Mouse (Mus musculus) lung, postnatal 4 days (tissue): Measurements from ENCODE around the gene Kif28.
"Not testable (repeated sequence)": the region's sequence is repeated elsewhere in the genome, so short reads cannot be mapped to it uniquely, and the experiment has no call there.

Experiments used
- DNase-seq, 2 experiments: peaks; one replicate each; pipeline ENCODE4 v3.0.0; 2021

Kif28 gene

GRCm38 (mm10) chr1:179689479-179689878 is 55.6 kb downstream of the Kif28 start:
- no peak for DNase-seq

DNA sequence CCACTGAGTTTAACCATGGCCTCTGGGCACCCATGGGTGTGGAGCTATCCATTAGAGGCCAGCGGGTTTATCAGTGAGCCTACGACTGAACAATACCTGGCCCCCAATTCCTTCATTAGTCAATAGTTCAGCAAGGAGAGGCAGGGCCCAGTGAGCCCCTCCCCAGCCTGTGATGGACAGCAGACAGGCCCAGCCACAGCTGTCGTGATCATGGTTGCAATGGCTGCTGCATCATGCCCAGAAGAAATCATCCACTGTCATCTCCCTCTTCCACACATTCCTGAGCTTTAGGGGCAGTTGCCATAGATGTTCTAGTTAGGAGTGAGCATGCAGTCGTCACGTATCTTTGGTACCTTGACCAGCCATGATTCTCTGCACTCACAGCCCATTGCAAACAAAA is 56.2 kb downstream of the Kif28 start:
- DNase-seq = no peak

DNA sequence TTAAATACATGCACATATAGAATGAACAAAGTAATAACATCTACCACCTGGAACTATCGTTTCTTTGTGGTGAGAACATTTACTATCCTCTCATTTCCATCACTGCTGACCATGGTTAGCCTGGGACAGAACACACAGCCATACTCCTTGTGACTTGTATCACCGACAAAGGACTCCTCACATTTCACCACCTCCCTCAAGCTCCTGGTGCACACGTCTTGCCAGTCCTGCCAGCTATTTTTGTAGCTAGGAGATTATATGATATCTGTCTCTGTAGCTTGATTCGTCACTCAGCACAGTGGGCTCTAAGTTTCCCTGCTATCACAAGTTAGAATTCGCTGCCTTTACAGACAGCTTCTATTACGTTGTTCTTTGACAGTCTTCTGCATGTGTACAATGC is 56.7 kb downstream of the Kif28 start:
- DNase-seq = no peak

- no peak for DNase-seq
Observed at GRCm38 (mm10) chr1:179687966-179688365, 57.1 kb downstream of the Kif28 start.

DNA sequence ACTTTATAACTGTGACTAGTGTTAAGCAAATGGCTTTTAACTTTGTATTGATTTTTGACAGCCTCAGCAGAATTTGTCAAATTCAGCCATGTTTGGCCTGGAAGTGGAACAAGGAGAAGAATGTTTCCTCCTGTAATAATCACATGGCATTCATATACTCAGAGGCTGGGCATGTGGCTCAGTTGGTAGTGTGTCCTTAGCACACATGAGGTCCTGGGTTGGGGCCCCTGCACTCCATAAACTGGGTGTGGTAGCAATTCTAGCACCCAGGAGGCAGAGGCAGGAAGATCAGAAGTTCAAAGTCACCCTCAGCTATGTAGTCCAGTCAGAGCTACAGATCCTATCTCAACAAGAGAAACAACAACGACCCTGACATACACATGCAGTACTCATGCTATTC is 57.8 kb downstream of the Kif28 start:
- no peak for DNase-seq

GRCm38 (mm10) chr1:179686781-179687180 is 58.3 kb downstream of the Kif28 start:
- no peak for DNase-seq

GRCm38 (mm10) chr1:179686348-179686747 is 58.7 kb downstream of the Kif28 start:
- no peak for DNase-seq

DNA sequence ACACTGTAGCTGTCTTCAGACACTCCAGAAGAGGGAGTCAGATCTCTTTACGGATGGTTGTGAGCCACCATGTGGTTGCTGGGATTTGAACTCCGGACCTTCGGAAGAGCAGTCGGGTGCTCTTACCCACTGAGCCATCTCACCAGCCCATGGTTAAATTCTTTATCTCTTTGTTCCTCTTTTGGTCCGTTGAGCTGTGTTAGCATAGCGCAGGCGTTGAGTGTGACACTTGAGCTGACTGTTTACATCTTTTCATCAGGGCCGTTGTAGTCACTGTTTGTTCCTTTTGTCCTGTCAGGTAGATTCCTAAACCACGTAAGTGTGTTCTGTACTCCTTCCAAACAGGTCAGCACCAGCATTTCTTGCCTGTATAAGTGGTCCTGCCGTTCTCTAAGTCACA is 62.3 kb downstream of the Kif28 start:
- DNase-seq = not testable (repeated sequence)

- DNase-seq = no peak
Observed at GRCm38 (mm10) chr1:179679326-179679725, 65.7 kb downstream of the Kif28 start.

DNA sequence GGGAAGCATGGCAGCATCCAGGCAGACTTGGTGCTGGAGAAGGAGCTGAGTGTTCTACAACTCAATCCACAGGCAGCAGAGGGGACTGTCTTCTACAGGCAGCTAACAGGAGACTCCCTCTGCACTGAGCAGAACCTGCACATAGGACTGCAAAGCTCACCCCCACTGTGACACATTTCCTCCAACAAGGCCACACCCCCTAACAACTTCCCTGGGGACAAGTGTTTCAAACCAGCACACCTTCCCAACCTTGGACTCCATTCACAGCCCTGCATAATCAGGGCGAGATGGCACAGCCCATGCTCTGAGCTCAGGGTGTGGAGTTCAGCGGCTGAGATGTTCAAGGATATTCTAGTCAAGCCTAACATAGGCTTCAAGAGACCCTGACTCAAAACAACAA is 68.0 kb downstream of the Kif28 start:
- no peak for DNase-seq

DNA sequence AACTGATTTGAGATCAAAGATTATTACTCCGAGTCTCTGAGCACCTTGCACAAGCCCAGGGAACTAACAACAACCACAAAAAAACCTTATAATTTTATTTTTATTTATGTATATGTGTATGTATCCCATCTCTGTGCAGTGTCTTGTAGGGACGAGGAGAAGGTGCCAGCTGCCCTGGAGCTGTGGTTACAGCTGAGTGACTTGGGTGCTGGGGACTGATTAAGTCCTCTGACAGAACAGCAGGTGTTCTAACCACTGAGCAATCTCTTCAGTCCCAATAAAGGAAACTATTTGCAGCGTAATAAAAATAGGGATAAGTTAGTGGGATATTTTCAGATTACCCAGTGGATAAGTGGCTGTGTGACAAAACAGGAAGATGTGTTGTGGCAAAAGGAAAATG is 70.7 kb downstream of the Kif28 start:
- DNase-seq = no peak

- DNase-seq = peak in 1 of 2 experiments; percentile 17
Observed at GRCm38 (mm10) chr1:179668836-179669537, 76.1 kb downstream of the Kif28 start.

DNA sequence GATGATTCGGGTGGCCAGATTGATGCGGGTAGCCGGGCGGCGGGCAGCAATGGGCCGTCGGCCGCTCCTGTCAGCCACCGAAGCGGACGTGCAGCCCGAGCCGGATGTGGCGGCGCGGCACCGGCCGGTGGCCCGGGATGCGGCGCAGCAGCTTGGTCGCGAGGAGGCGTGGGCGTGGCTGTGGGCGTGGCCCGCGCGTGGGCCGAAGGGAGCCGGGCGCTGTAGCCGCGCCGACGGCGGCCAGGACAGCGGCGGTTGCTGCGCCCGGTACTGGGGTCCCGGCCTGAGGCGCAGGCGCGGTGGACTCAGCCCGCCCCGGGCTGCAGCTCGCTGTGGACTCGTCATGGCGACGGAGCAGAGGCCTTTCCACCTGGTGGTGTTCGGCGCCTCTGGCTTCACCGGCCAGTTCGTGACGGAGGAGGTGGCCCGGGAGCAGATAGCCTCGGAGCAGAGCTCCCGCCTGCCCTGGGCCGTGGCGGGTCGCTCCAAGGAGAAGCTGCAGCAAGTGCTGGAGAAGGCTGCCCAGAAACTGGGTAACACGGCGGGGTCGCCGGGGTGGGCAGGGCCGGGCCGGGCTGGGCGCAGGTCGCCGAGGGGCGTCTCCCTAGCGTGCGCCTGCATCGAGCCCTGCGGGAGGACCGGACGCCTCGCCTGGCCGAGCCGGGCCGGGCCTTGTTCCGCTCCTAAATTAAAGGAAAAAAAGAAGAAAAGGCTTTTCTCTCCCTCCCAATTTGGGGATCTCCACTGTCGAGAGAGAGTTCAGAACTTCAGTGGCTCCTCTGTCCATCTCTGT is 76.9 kb downstream of the Kif28 start, which contains the start of gene Sccpdh:
Gene Sccpdh (plus strand): TSS at position 198 of the 793 bp plus-strand sequence.
- DNase-seq = peak; percentile 92 to 95

DNA sequence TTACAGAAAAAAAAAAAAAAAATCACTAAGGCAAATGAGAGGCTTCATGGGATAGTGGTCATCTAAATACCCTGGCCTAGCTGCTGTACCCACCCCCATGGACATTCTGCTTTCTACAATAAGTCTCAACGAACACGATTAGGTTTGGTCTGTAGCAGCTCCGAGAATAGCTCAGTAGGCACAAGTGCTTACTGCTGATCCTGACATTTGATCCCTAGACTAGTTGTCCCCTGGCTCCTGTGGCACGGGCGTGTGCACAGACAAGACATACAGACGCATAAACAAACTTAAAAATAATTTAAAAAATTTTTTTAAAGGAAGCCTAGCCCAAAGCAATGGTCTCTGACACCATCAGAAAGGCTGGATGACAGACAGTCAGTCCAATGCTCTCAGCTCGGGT is 77.6 kb downstream of the Kif28 start:
- no peak for DNase-seq

GRCm38 (mm10) chr1:179666971-179667370 is 78.1 kb downstream of the Kif28 start:
- DNase-seq = no peak

DNA sequence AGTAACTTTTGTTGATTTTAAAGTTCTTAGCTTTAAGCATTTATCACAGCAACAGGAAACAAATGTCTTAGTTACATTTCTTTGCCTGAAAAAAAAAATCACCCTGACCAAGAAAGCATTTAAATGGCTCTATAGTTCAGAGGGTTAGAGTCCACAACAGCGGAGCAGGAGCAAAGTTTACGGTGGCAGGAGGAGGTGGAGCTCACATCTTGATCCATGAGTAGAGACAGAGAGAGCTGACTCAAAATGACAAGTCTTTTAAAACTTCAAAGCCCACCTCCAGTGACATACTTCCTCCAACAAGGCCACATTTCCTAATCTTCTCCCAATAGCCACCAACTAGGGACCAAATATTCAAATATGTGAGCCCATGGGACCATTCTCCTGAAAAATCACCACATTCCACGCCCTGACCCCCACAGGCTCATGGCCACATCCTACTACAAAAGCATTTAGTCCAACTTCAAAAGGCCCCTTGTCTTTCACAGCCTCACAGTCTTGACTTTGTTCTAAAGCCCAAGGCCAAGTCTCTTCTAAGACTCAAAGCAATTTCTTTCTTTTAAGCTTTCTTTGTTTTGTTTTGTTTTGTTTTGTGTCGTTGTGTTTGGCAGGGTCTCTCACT is 80.7 kb downstream of the Kif28 start:
- no peak for DNase-seq

- DNase-seq = no peak
Observed at GRCm38 (mm10) chr1:179663065-179663464, 82.0 kb downstream of the Kif28 start.

DNA sequence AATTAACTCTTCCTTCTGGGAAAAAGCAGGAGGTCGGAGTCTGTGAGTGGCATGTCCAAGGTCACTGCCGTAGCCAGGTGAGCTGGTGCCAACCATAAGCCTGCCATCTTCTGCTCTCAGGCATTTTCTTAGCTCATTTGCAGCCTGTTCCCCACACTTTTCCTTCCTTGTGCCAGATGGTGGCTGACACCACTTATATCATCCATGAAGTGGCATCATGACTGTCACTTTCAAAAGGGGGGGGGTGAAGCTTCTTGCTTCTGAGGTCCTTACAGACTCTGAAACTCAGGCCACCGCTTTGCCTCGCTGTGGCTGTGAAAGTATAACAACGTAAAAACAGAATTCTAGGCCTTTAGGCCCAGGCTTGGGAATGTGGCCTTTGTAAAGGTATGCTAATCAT is 93.8 kb downstream of the Kif28 start:
- DNase-seq = no peak

- DNase-seq = peak in 1 of 2 experiments; percentile 10
Observed at GRCm38 (mm10) chr1:179650284-179650683, 94.8 kb downstream of the Kif28 start.

- peak in 1 of 2 experiments; percentile 9 for DNase-seq
Observed at GRCm38 (mm10) chr1:179649324-179649723, 95.7 kb downstream of the Kif28 start.

GRCm38 (mm10) chr1:179648678-179649077 is 96.4 kb downstream of the Kif28 start:
- not testable (repeated sequence) for DNase-seq

DNA sequence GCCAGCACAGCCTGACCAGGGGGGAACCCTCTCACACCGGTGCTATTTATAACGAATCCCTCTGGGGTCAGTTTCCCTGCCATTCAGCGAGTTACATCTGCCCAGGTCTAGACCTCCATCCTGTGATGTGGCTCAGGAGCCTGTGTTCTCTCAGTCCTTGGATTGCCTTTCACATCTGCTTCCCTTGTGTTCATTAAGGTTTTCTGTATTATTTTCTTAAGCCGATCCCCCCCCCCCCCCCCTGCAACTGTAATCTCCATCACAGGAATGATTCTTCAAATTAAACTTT is 99.1 kb downstream of the Kif28 start:
- DNase-seq = no peak
